Mouse (Mus musculus) heart, adult 2 months (tissue): ENCODE measurements around the gene Rhbg. TPM values are rescaled to one million over a fixed set of nuclear protein-coding genes. Genes with fewer than 3 reads are reported as not detected.

Experiments
- DNase-seq, 2 experiments: peaks; one replicate each; pipeline ENCODE4 v3.0.0; 2021
- H3K27ac ChIP-seq: fragments of 200-600 bp; 2 replicates; pipeline ENCODE4 v1.8.1; 2022
- H3K27me3 ChIP-seq: fragments of 200-500 bp; 2 replicates; pipeline ENCODE4 v1.6.1; 2012; ENCODE audit warnings: mild to moderate bottlenecking, low read length, inconsistent platforms, mixed read lengths; ENCODE audit not compliant: control insufficient read depth, insufficient read depth
- H3K36me3 ChIP-seq: fragments of 200-500 bp; 2 replicates; pipeline ENCODE4 v1.6.1; 2012; ENCODE audit warnings: low read length, inconsistent platforms; ENCODE audit not compliant: control insufficient read depth, insufficient read depth
- H3K4me1 ChIP-seq: fragments of 200-500 bp; 2 replicates; pipeline ENCODE4 v1.6.1; 2011; ENCODE audit warnings: low read length; ENCODE audit not compliant: control insufficient read depth, insufficient read depth
- H3K4me3 ChIP-seq: fragments of 200-600 bp; 2 replicates; pipeline ENCODE4 v1.8.1; 2022
- H3K79me2 ChIP-seq: fragments of 200-500 bp; replicated peaks from 2 replicates; pipeline ENCODE4 v1.6.1; 2012; ENCODE audit warnings: mild to moderate bottlenecking, inconsistent platforms, low read length, moderate library complexity, mixed read lengths; ENCODE audit not compliant: control insufficient read depth, insufficient read depth
- H3K9ac ChIP-seq: fragments of 200-500 bp; 2 replicates; pipeline ENCODE4 v1.6.1; 2012; ENCODE audit warnings: low read depth, mild to moderate bottlenecking, control low read depth, inconsistent platforms, low read length, mixed read lengths
- CTCF ChIP-seq: fragments of 200-600 bp; IDR thresholded peaks from 2 replicates; pipeline ENCODE4 v1.8.1; 2022; ENCODE audit warnings: antibody characterized with exemption, mild to moderate bottlenecking, moderate library complexity
- EP300 ChIP-seq: fragments of 200-500 bp; IDR thresholded peaks from 2 replicates; pipeline ENCODE4 v1.6.1; 2011; ENCODE audit warnings: low read depth, low read length, control low read depth; ENCODE audit not compliant: insufficient read depth
- POLR2A ChIP-seq: fragments of 200-500 bp; IDR thresholded peaks from 2 replicates; pipeline ENCODE4 v1.6.1; 2011; ENCODE audit warnings: mild to moderate bottlenecking, low read depth, low read length, control low read depth; ENCODE audit not compliant: insufficient read depth
- WGBS: fragments of 180-500 bp; shearing (Covaris S2); methylation state at CpG from one replicate; pipeline ENCODE4 v1.1.7; 2018; 5-methylcytosine and 5-hydroxymethylcytosine counted together
- intact Hi-C: fragments of 180-260 bp; cut with DNase I; formaldehyde crosslinking; loops from one replicate; pipeline ENCODE4 v1.15.1; 2025
- polyA plus RNA-seq: library from polyadenylated mRNA; depleted of rRNA; stranded (reverse); fragments of >200 nt; gene quantifications from 2 replicates; pipeline ENCODE4 v1.2.3, GENCODE M21; 2012
- total RNA-seq, 2 experiments: library from RNA; stranded (reverse); gene quantifications; 2 replicates each; pipeline ENCODE4 v1.2.3; 2021

Gene Rhbg
- total and polyA plus RNA-seq, 3 experiments = 0.20 TPM; not detected in 2

DNA sequence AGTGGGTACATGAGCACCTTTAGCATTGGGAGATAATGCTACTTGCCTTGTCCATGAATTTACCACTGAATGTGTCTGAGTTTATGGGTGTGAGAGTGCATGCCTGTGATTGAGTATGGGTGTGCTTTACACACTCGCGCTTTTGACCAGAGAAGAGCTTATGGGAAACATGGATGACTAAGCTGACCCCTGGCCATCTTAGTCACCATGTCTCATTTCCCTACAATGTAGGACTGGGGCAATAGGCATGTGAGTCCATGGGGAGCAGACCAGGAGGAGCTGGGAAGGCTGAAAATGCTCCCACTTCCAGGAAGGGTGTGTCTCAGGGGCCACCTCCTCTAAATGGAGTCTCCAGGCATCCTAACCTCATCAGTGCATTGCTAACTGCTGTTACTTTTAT is 44.4 kb downstream of the Rhbg start:
- 29% methylated on average over 2 of the region's 2 CpGs for WGBS
- Histone ChIP-seq H3K4me3 (no peak overlapping the region), H3K36me3 (no peaks in the 10 kb centered on the region), H3K4me1 (no peaks in the 10 kb centered on the region; the same call in 1 of the 2 replicates), H3K9ac (no peak overlapping the region), H3K27me3 (peaks cover 34% of the 10 kb centered on the region), H3K27ac (no peak overlapping the region), H3K79me2 (no peaks in the 10 kb centered on the region)
- no peak for DNase-seq
- intact Hi-C loops = no loop called here
- TF ChIP-seq EP300 (no peak), POLR2A (no peak), CTCF (no peak)

- 10% methylated on average over 6 of the region's 6 CpGs for WGBS
- intact Hi-C loops = no loop called here
- H3K4me1 ChIP-seq = no peaks in the 10 kb centered on the region
These were observed 45.2 kb downstream of the Rhbg start for GRCm38 (mm10) chr3:88209306-88209705.

DNA sequence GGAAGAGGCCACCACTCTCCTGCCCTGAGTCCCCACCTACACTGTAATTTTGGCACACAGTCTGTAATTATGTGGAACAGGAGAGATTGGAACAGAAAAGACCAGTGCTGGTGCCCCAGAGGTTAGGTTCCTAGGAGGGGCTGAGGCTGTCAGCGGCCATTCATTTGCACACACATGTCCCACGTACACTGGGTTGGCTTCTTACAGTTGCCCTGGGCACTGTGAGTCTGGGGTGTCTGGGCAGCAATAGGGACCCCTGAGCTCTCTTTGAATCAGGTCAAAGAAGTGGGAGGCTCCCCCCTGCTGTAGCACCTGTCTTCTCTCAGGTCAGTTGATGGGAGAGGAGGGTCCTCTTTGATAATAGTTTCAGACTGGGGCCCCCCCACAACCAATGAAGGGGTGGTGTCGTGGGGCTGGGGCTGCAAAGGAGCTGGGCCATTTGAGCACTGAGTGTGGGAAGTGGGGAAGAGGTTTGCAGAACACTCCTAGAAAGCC is 46.2 kb downstream of the Rhbg start:
- no peaks in the 10 kb centered on the region for H3K36me3 ChIP-seq
- intact Hi-C loops = no loop called here
- H3K4me1 ChIP-seq = no peaks in the 10 kb centered on the region
- no peaks in the 10 kb centered on the region for H3K79me2 ChIP-seq
- TF ChIP-seq POLR2A = no peak
- no peak for TF ChIP-seq EP300
- no peak for TF ChIP-seq CTCF
- no peak overlapping the region for H3K9ac ChIP-seq
- DNase-seq = no peak
- H3K27ac ChIP-seq = no peak overlapping the region
- no peak overlapping the region for H3K4me3 ChIP-seq
- 21% methylated on average over 3 of the region's 3 CpGs for WGBS
- H3K27me3 ChIP-seq = peaks cover 25% of the 10 kb centered on the region

More at GRCm38 (mm10) chr3:88209306-88209705, 45.2 kb downstream of the Rhbg start:
- no peak overlapping the region for H3K9ac ChIP-seq
- H3K27me3 ChIP-seq = peaks cover 27% of the 10 kb centered on the region
- H3K36me3 ChIP-seq = no peaks in the 10 kb centered on the region
- no peak for TF ChIP-seq EP300
- no peak for TF ChIP-seq POLR2A
- TF ChIP-seq CTCF = no peak
- H3K4me3 ChIP-seq = no peak overlapping the region
- DNase-seq = no peak
- H3K27ac ChIP-seq = no peak overlapping the region
- H3K79me2 ChIP-seq = no peaks in the 10 kb centered on the region

GRCm38 (mm10) chr3:88207451-88208100 is 46.9 kb downstream of the Rhbg start:
- Histone ChIP-seq H3K9ac (no peak overlapping the region), H3K27me3 (peaks cover 27% of the 10 kb centered on the region), H3K79me2 (no peaks in the 10 kb centered on the region), H3K4me1 (no peaks in the 10 kb centered on the region), H3K4me3 (no peak overlapping the region), H3K27ac (no peak overlapping the region), H3K36me3 (no peaks in the 10 kb centered on the region)
- intact Hi-C loops = no loop called here
- TF ChIP-seq CTCF (no peak), POLR2A (no peak), EP300 (no peak)
- no peak for DNase-seq
- 5% methylated on average over 15 of the region's 15 CpGs for WGBS

DNA sequence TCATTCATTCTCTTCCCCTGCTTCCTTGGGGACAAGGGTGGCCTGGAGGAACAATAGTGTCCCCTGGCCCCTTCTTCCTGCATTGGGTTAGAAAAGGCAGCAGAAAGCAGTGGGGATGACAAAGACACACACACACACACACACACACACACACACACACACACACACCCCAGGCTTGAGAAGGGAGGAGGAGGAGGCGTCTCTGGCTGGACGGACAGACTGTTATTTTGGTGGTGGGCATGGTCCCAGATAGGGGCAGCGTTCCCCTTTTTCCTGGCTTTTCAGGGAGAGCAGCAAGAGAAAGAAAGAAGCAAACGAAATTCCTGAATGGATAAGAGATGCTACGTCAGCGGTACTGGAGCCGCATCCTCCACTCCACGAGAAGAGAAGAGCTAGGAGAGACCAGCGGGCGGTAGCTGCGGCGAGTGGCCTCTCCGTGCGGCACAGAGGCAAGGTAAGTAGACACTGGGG is 47.6 kb downstream of the Rhbg start:
- no peak overlapping the region for H3K27ac ChIP-seq
- H3K79me2 ChIP-seq = no peaks in the 10 kb centered on the region
- H3K4me1 ChIP-seq = no peaks in the 10 kb centered on the region
- no peaks in the 10 kb centered on the region for H3K36me3 ChIP-seq
- WGBS = 4% methylated on average over 14 of the region's 14 CpGs
- no peak overlapping the region for H3K4me3 ChIP-seq
- intact Hi-C loops = no loop called here
- DNase-seq = no peak
- H3K27me3 ChIP-seq = peaks cover 33% of the 10 kb centered on the region
- no peak overlapping the region for H3K9ac ChIP-seq
- TF ChIP-seq EP300 (no peak), CTCF (no peak), POLR2A (no peak)

DNA sequence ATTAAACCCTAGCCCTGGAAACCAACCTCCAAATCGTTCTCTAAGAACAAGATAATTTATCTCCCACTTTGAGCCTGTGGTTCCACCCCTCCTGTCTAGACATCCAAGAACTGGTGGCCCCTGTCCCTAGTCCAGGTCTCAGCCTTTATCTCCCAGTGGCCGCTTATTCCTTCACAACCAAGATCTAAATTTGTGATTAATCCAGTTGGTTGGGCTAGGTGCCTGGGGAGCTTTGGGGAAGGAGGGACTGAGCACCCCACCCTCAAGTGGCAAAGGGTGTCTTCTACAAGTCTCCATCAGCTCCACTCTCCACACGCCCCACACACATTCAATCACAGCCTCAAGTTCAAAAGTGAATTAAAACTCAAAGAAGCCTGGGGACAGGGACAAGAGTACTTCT is 48.0 kb downstream of the Rhbg start:
- WGBS = 8% methylated on average over 3 of the region's 3 CpGs
- H3K27ac ChIP-seq = no peak overlapping the region
- H3K36me3 ChIP-seq = no peaks in the 10 kb centered on the region
- no peak for TF ChIP-seq EP300
- no peak for TF ChIP-seq POLR2A
- TF ChIP-seq CTCF = no peak
- intact Hi-C loops = no loop called here
- no peak overlapping the region for H3K4me3 ChIP-seq
- H3K79me2 ChIP-seq = no peaks in the 10 kb centered on the region
- H3K27me3 ChIP-seq = peaks cover 37% of the 10 kb centered on the region
- no peak overlapping the region for H3K9ac ChIP-seq
- no peaks in the 10 kb centered on the region for H3K4me1 ChIP-seq
- no peak for DNase-seq
